In the genomic region with DNA sequence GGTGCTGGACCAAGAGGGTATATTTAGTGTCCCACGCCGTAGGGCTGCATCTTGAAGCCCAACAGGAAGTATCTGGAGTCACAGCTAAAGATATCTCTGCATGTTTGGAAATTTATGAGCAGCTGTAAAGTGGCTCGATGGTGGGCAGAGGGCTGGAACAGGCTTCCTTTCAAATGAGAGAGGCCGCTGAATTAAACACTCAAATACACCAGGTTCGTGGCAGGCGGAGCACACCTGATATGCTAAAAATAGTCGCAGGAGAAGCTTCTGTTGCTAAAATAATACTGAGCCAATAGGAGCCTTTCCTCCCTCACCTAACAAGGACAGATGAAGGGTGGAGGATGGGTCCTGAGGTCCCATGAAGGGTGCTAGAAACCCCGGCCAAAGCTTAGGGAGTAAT, we compare ENCODE assay signal across 7 mouse cellular contexts.
A peak's percentile ranks its signal among the peaks of the same experiment; 100 is the strongest.
DNase-seq lines count a peak whose midpoint lies in the region; ATAC-seq and TF ChIP-seq lines count a peak whose summit lies in the region.

No protein-coding gene starts in this region.

- peak; percentile 22 to 29 for DNase-seq in layer of hippocampus, adult 2 months (ENCODE audit: low spot score in 2 of 2)
- no peak for DNase-seq in layer of hippocampus, postnatal 36 days
- no peak for DNase-seq in embryonic facial prominence, embryonic 14.5 days (ENCODE audit: low spot score)
- DNase-seq in lung, postnatal 10 days = peak; percentile 42
- DNase-seq in natural killer cell, adult 2 months (ENCODE audit: low spot score in 2 of 2) = no peak
- DNase-seq in ovary, postnatal 10 days (ENCODE audit: low spot score) = no peak

- 66% methylated on average over 8 of the region's 8 CpGs for WGBS in embryonic facial prominence, embryonic 14.5 days
- 11% methylated on average over 8 of the region's 8 CpGs for WGBS in heart, embryonic 16.5 days

- H3K27ac ChIP-seq in layer of hippocampus, adult 2 months = peak overlapping the region; percentile 72
- H3K27ac ChIP-seq in embryonic facial prominence, embryonic 14.5 days (replicated peaks; ENCODE audit: low read depth, low read length) = peak overlapping the region; percentile 33; the same call in 1 of the 2 replicates
- peak overlapping the region; percentile 88 for H3K27ac ChIP-seq in heart, embryonic 16.5 days (ENCODE audit: low read length)

- H3K4me3 ChIP-seq in layer of hippocampus, adult 2 months = no peak overlapping the region
- no peak overlapping the region for H3K4me3 ChIP-seq in embryonic facial prominence, embryonic 14.5 days (ENCODE audit: low read depth, low read length)
- peak overlapping the region; percentile 21; the same call in 1 of the 2 replicates for H3K4me3 ChIP-seq in heart, embryonic 16.5 days (ENCODE audit: low read length)

- ATAC-seq in embryonic facial prominence, embryonic 14.5 days (ENCODE audit: low read depth) = no peak
- peak; percentile 33 for ATAC-seq in heart, embryonic 16.5 days (replicated peaks; ENCODE audit: extremely low read depth, insufficient read depth, low FRiP score)

- no peaks in the 10 kb centered on the region for H3K36me3 ChIP-seq in embryonic facial prominence, embryonic 14.5 days (ENCODE audit: control insufficient read depth, insufficient read depth, low read length)
- H3K36me3 ChIP-seq in heart, embryonic 16.5 days (ENCODE audit: control insufficient read depth, insufficient read depth) = no peaks in the 10 kb centered on the region

- H3K27me3 ChIP-seq in embryonic facial prominence, embryonic 14.5 days (replicated peaks; ENCODE audit: control insufficient read depth, insufficient read depth, low read length) = no peaks in the 10 kb centered on the region
- H3K27me3 ChIP-seq in heart, embryonic 16.5 days (ENCODE audit: control insufficient read depth, insufficient read depth, low read length) = no peaks in the 10 kb centered on the region

- H3K9me3 ChIP-seq in embryonic facial prominence, embryonic 14.5 days (ENCODE audit: control insufficient read depth, low read length) = no peaks in the 10 kb centered on the region
- H3K9me3 ChIP-seq in heart, embryonic 16.5 days (replicated peaks; ENCODE audit: control insufficient read depth, low read length) = no peaks in the 10 kb centered on the region

- peaks cover 4% of the 10 kb centered on the region for H3K4me1 ChIP-seq in embryonic facial prominence, embryonic 14.5 days (ENCODE audit: control insufficient read depth, insufficient read depth, low read length)
- H3K4me1 ChIP-seq in heart, embryonic 16.5 days (ENCODE audit: control insufficient read depth, insufficient read depth, low read length) = peaks cover 49% of the 10 kb centered on the region

- no peak for TF ChIP-seq CTCF in layer of hippocampus, adult 2 months (conservative IDR thresholded peaks at IDR 0.05)

- H3K9ac ChIP-seq in embryonic facial prominence, embryonic 14.5 days (ENCODE audit: low read depth, low read length) = no peak overlapping the region
- H3K9ac ChIP-seq in heart, embryonic 16.5 days (ENCODE audit: low read length) = peak overlapping the region; percentile 23

- H3K4me2 ChIP-seq in embryonic facial prominence, embryonic 14.5 days (ENCODE audit: low read depth, low read length) = no peak overlapping the region
- H3K4me2 ChIP-seq in heart, embryonic 16.5 days (ENCODE audit: low read depth, low read length) = peak overlapping the region; percentile 59

Comparison
In these comparisons a context has a peak if more than half of its experiments do, and no peak if none do; other contexts are left out.
1. DNase-seq: peak in layer of hippocampus, adult 2 months (2 of 2) and lung, postnatal 10 days (single experiment); none in layer of hippocampus, postnatal 36 days (0 of 2), embryonic facial prominence, embryonic 14.5 days (single experiment), natural killer cell, adult 2 months (0 of 2) and ovary, postnatal 10 days (single experiment).
2. H3K27ac ChIP-seq: peak in every context shown above with its lines; median percentile 88 in heart, embryonic 16.5 days; 72 in layer of hippocampus, adult 2 months; 33 in embryonic facial prominence, embryonic 14.5 days.